Mouse (Mus musculus): Measurements from ENCODE around the gene Macf1.

DNA sequence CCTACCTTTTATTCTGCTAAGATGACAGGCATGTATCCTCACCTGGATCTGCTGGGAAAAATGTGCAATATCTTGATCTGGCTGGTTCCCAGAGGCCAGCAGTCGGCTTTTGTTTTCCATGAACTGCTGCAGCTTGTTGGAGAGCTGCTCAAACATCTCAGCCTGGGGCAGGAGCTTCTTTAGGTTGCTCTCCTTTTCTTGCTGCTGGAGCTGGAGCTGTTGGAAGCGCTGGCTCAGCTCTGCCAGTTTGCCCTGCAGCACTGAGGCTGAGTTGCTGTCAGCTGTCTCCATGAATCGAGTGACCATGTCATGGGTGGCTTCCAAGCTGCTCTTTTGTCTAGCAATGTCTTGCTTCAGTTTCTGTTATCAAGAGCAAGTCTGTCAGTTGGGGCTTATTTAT is 232.2 kb downstream of the Macf1 start:
- TF ChIP-seq CTCF (IDR thresholded peaks at IDR 0.05; ENCODE audit: extremely low read depth, insufficient read length, insufficient replicate concordance, low read depth, low read length) (no peak), POLR2A (IDR thresholded peaks at IDR 0.05; ENCODE audit: low read depth, low read length) (no peak)
